Mouse (Mus musculus): ENCODE measurements at regions not wholly inside any gene's neighbourhood (a gene's known extent, or its start where the extent isn't known, plus 50 kb on each side); places are given as distances from the start of the nearest gene placed in this dataset. TPM values are rescaled to one million over a fixed set of nuclear protein-coding genes. Genes with fewer than 3 reads are reported as not detected.

DNA sequence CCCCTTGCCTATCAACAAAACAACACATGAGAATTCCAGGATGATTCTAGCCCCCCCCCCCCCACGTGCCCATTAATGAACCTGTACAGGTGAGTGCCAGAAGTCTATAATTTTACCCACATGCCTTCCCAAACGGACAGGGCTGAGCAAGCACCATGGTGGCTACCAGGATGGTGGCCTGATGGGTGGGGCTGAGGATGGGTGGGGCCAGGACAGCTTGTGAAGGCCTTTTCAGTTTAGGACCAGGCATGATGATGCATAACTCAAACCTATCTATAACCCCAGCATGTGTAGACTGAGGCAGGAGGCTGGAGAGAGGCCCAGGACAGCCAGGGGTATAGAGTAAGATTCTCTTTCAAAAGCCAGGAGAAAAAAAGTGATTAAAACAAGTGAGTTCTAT lies 57.0 kb upstream of the Lemd2 start:
- Histone ChIP-seq H3K27ac (ENCODE audit: low read depth, low read length) (no peak overlapping the region), H3K36me3 (ENCODE audit: control insufficient read depth, insufficient read depth, low read length) (no peaks in the 10 kb centered on the region), H3K4me3 (ENCODE audit: low read depth, low read length) (no peak overlapping the region), H3K4me2 (no peak overlapping the region), H3K9ac (ENCODE audit: low read depth, low read length) (no peak overlapping the region), H3K27me3 (replicated peaks; ENCODE audit: control insufficient read depth, insufficient read depth, low read length) (no peaks in the 10 kb centered on the region), H3K9me3 (ENCODE audit: control insufficient read depth, low read length) (peaks cover 2% of the 10 kb centered on the region; the same call in 1 of the 2 replicates), H3K4me1 (replicated peaks; ENCODE audit: control insufficient read depth, insufficient read depth, low read length) (no peaks in the 10 kb centered on the region)
- WGBS = 59% methylated on average over 2 of the region's 2 CpGs
- ATAC-seq (replicated peaks; ENCODE audit: low FRiP score) (no peak), DNase-seq (ENCODE audit: low spot score) (no peak)

DNA sequence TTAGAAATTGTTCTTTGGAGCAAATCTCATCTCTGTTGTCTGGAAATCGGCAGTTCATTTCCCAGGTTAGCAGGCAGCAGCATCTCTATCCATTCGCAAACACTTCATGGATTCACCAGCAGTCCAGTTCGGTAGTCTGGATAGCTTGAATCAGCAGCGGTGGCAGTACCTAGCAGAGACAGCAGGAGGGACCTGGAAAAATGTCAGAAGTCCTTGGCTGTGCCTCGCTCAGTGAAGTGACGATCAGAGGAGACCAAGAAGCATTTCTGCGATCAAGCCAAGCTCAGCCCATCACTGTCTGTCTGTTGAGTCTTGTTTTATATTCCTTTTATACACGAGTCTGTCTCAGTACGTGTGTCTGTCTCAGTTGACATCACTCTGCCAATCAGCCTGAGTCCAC lies 55.8 kb upstream of the Lemd2 start:
- Histone ChIP-seq H3K4me2 (no peak overlapping the region), H3K4me3 (ENCODE audit: low read depth, low read length) (no peak overlapping the region), H3K9ac (ENCODE audit: low read depth, low read length) (no peak overlapping the region), H3K27ac (ENCODE audit: low read depth, low read length) (no peak overlapping the region), H3K4me1 (replicated peaks; ENCODE audit: control insufficient read depth, insufficient read depth, low read length) (no peaks in the 10 kb centered on the region), H3K36me3 (ENCODE audit: control insufficient read depth, insufficient read depth, low read length) (no peaks in the 10 kb centered on the region), H3K27me3 (replicated peaks; ENCODE audit: control insufficient read depth, insufficient read depth, low read length) (no peaks in the 10 kb centered on the region), H3K9me3 (ENCODE audit: control insufficient read depth, low read length) (peaks cover 2% of the 10 kb centered on the region; the same call in 1 of the 2 replicates)
- 83% methylated on average over 9 of the region's 9 CpGs for WGBS
- no peak for ATAC-seq (replicated peaks; ENCODE audit: low FRiP score)
- no peak for DNase-seq (ENCODE audit: low spot score)

DNA sequence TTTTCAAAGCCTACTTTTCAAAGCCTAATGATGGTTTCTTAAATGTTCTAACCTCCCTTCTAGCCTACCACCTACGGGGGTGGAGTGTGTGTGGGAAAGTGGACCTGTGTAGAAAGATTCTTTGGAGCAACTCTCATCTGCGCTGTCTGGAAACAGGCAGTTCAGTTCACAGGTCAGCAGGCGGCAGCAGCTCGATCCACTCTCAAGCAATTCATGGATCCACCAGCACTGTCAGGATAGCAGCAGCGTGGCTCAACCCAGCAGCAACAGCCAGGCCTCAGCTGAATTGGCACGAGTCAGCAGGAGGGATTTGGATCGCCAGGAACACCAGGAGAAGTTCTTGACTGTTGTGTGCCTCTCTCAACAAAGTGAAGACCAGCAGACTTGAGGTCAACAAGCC lies 53.1 kb upstream of the Lemd2 start:
- H3K9me3 ChIP-seq (ENCODE audit: control insufficient read depth, low read length) = peaks cover 2% of the 10 kb centered on the region; the same call in 1 of the 2 replicates
- WGBS = 45% methylated on average over 7 of the region's 7 CpGs
- no peak overlapping the region for H3K4me2 ChIP-seq
- H3K36me3 ChIP-seq (ENCODE audit: control insufficient read depth, insufficient read depth, low read length) = no peaks in the 10 kb centered on the region
- ATAC-seq (replicated peaks; ENCODE audit: low FRiP score) = no peak
- no peak for DNase-seq (ENCODE audit: low spot score)
- H3K27me3 ChIP-seq (replicated peaks; ENCODE audit: control insufficient read depth, insufficient read depth, low read length) = no peaks in the 10 kb centered on the region
- H3K9ac ChIP-seq (ENCODE audit: low read depth, low read length) = no peak overlapping the region
- H3K27ac ChIP-seq (ENCODE audit: low read depth, low read length) = no peak overlapping the region
- H3K4me1 ChIP-seq (replicated peaks; ENCODE audit: control insufficient read depth, insufficient read depth, low read length) = no peaks in the 10 kb centered on the region
- no peak overlapping the region for H3K4me3 ChIP-seq (ENCODE audit: low read depth, low read length)

DNA sequence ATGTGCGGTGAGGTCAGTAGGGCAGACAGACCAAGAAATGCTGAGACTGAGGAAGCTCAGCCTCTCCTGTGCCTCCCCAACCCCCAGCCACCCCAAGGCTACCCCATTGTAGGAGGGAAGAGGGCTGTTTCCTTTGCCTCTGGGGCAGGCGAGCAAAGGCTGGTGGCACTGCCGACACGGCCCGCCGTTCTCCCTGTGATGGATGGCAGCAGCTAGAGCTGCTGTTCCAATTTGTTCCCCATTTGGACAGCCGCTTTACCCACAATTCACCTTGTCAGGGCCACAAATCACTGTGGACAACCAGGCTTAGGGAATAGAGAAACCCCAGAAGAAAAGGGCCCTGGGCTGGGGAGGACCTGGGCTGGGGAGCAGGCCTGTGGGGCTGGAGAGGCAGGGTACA lies 51.5 kb upstream of the Lemd2 start:
- no peak for DNase-seq (ENCODE audit: low spot score)

More for the DNA sequence above, 51.5 kb upstream of the Lemd2 start:
- Histone ChIP-seq H3K36me3 (ENCODE audit: control insufficient read depth, insufficient read depth, low read length) (no peaks in the 10 kb centered on the region), H3K9ac (ENCODE audit: low read depth, low read length) (no peak overlapping the region), H3K4me1 (replicated peaks; ENCODE audit: control insufficient read depth, insufficient read depth, low read length) (no peaks in the 10 kb centered on the region), H3K27ac (ENCODE audit: low read depth, low read length) (no peak overlapping the region), H3K4me3 (ENCODE audit: low read depth, low read length) (no peak overlapping the region), H3K27me3 (replicated peaks; ENCODE audit: control insufficient read depth, insufficient read depth, low read length) (no peaks in the 10 kb centered on the region), H3K4me2 (no peak overlapping the region), H3K9me3 (ENCODE audit: control insufficient read depth, low read length) (peaks cover 2% of the 10 kb centered on the region; the same call in 1 of the 2 replicates)
- ATAC-seq (replicated peaks; ENCODE audit: low FRiP score) = no peak
- WGBS = 69% methylated on average over 7 of the region's 7 CpGs

Small RNA genes lying in the stretch of these regions (microRNA-seq; reads per million reads assigned to microRNA genes)
- gene Mir7214 (ENCODE audit: borderline number of aligned reads) (not detected), gene Mir7216 (ENCODE audit: borderline number of aligned reads) (not detected), gene Mir7217 (ENCODE audit: borderline number of aligned reads) (not detected), gene Mir7218 (ENCODE audit: borderline number of aligned reads) (not detected)
